Mouse (Mus musculus) hematopoietic multipotent progenitor cell, adult 10-12 weeks (in vitro differentiated cells): ENCODE measurements around the gene Slc4a11. TPM values are rescaled to one million over a fixed set of nuclear protein-coding genes. Genes with fewer than 3 reads are reported as not detected.

ENCODE experiments used
- polyA plus RNA-seq: library from polyadenylated mRNA; stranded (reverse); fragments of >175 nt; gene quantifications from 2 replicates; pipeline ENCODE4 v1.2.3, GENCODE M21; 2012; ENCODE audit warnings: low replicate concordance

Gene Slc4a11
- polyA plus RNA-seq = 1.3 and 2.4 TPM in 2 replicates

GRCm38 (mm10) chr2:130697153-130697810, at the start of gene Slc4a11:
Gene Slc4a11, minus strand, starts transcription at chr2:130697519.

GRCm38 (mm10) chr2:130667559-130667958, 29.8 kb downstream of the Slc4a11 start, which contains the start of gene Itpa:
Gene Itpa, plus strand, starts transcription at chr2:130667610.

DNA sequence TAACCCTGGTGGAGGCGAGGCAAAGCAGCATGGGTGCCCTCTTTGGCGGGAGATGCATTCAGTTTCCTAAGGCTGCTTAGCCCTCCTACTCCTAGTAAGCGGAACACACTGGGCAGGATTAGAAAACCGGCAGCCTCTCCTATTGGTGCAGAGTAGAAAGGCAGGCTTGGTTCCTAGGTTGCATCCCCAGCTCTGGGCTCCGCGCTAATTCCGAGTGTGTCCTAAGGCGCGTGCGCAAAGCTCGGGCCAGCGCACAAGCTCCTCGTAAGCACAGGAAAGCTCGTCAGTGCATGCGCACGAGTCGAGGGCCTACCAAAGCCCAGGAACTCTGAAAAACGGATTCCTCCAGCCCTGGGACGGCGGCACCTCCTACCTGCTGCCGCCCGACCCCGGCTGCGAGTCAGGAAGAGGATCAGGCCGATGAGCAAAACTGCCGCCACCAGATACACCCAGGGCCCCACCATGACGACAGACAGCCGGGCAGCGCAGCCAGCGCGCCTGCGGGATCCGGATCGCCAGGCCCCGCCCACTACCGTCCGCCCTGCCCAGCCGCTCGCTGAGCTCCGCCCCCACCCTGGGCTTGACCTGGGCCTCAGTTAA, 33.1 kb downstream of the Slc4a11 start, which contains the start of gene Ddrgk1:
Gene Ddrgk1 (minus strand): TSS at position 558 of the 600 bp plus-strand sequence.

GRCm38 (mm10) chr2:130642684-130643369, 54.5 kb downstream of the Slc4a11 start, which contains the start of gene Lzts3:
Gene Lzts3, minus strand, starts transcription at chr2:130642803.

Other genes starting within 250 kb of the Slc4a11 start
- gene Ptpra, start 247.2 kb downstream of the Slc4a11 start, polyA plus RNA-seq = 25.3 and 30.2 TPM in 2 replicates
- gene Mrps26, start 133.8 kb downstream of the Slc4a11 start, polyA plus RNA-seq = 80.4 and 167 TPM in 2 replicates
- 0.51 TPM in 1 of 2 replicates, not detected in the other for gene Oxt, start 121.3 kb downstream of the Slc4a11 start, polyA plus RNA-seq
- not detected in 2 replicates for gene Avp, start 115.0 kb downstream of the Slc4a11 start, polyA plus RNA-seq
- 0.10 and 0.70 TPM in 2 replicates for gene Fastkd5, start 67.5 kb downstream of the Slc4a11 start, polyA plus RNA-seq
- 2.0 and 2.2 TPM in 2 replicates for gene Ubox5, start 67.5 kb downstream of the Slc4a11 start, polyA plus RNA-seq
- 3.2 and 4.2 TPM in 2 replicates for gene Lzts3, start 54.7 kb downstream of the Slc4a11 start, polyA plus RNA-seq
- 134 and 149 TPM in 2 replicates for gene Ddrgk1, start 32.9 kb downstream of the Slc4a11 start, polyA plus RNA-seq
- 1.5 and 4.1 TPM in 2 replicates for gene Itpa, start 29.9 kb downstream of the Slc4a11 start, polyA plus RNA-seq
- 4.2 and 4.9 TPM in 2 replicates for gene 4930402H24Rik, start 208.9 kb upstream of the Slc4a11 start, polyA plus RNA-seq
- 2.9 and 4.5 TPM in 2 replicates for gene Atrn, start 209.0 kb upstream of the Slc4a11 start, polyA plus RNA-seq